Mouse (Mus musculus) layer of hippocampus, adult 9-10 months (tissue): Measurements from ENCODE around the gene Cbx1.
A peak's percentile ranks its signal among the peaks of the same experiment; 100 is the strongest.

Source experiments
- DNase-seq: peaks from one replicate; pipeline ENCODE4 v3.0.0; 2022; ENCODE audit warnings: low spot score

Gene Cbx1

GRCm38 (mm10) chr11:96788871-96789795 is at the start of gene Cbx1:
Cbx1 (plus strand) TSS chr11:96789127.
- DNase-seq = peak; percentile 83

- DNase-seq = no peak
Measured at GRCm38 (mm10) chr11:96740796-96741195, 48.1 kb upstream of the Cbx1 start.

DNA sequence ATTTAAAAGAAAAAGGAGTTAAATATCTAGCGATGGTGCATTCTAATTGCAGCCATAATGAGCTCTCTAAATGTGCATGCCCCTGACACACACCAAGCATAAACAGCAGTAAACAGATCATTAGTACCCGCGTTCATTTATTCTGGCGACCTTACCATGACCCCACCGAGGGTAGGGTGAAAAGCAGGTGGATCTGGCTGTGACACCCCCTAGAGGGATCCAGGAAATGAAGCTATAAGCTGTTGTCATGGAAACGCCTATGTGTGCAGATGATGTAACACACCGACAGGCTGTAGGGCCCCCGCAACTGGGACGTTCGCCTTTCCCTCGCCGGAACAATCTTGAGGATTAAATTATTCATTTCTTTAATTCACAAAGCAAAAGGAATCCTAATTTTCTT is 46.9 kb upstream of the Cbx1 start:
- DNase-seq = no peak

- no peak for DNase-seq
Measured at GRCm38 (mm10) chr11:96743000-96743399, 45.9 kb upstream of the Cbx1 start.

GRCm38 (mm10) chr11:96743891-96744290 is 45.0 kb upstream of the Cbx1 start:
- no peak for DNase-seq

DNA sequence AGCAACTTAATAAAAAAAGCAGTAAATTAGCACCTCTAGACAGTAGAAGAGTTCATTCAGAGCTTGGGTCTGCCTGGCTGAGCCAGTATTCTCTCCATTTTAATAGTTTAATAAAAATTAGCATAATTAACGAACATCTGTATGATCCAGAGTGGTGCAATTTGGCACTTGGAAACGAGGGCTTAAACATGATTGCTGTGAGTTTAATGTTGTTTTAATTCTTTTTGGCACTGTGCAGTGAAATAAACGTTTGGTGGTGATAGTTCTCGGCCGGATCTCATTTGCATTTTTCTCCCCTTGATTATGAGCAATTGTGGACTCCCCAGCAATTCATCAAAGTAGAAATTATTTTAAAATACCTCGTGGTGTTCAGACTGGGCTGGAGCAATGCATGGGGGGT is 42.3 kb upstream of the Cbx1 start:
- no peak for DNase-seq

DNA sequence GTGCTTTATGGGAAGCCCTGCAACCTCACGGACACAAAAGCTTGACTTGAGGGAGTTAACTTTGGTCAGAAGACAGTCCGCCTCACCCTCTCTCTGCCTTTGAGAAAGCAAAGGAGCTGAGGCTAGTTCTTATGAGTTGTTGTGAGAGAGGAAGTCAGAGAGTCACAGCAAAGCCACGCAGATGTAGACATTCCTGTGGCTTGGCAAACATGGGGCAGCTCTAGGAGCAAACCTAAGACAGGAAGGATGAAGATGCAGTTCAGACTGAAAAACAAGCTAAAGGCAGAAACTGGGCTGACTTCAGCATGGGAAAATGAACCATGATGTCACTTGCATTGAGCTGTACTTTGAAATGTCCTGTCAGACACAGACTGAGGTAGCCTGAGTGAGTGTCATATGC is 41.4 kb upstream of the Cbx1 start:
- DNase-seq = no peak

GRCm38 (mm10) chr11:96755298-96755697 is 33.6 kb upstream of the Cbx1 start:
- DNase-seq = no peak

- DNase-seq = no peak
Measured at GRCm38 (mm10) chr11:96757421-96757820, 31.5 kb upstream of the Cbx1 start.

DNA sequence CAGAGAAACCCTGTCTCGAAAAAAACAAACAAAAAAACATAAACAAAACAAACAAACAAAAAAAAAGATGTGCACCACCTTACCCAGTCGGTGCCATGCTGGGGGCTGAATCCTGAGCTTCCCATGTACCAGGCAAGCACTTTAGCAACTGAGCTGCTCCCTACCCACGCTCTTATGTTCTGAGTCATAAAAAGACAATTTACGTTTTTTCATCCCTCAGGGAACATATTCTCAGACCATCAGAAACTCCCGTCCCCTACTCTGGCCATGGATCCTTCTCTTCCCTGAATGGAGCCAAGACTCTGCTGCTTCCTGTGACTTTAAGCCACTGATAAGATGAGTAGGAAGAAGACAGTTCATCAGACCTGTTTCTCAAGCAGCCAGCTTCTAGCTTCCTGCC is 30.5 kb upstream of the Cbx1 start:
- no peak for DNase-seq

DNA sequence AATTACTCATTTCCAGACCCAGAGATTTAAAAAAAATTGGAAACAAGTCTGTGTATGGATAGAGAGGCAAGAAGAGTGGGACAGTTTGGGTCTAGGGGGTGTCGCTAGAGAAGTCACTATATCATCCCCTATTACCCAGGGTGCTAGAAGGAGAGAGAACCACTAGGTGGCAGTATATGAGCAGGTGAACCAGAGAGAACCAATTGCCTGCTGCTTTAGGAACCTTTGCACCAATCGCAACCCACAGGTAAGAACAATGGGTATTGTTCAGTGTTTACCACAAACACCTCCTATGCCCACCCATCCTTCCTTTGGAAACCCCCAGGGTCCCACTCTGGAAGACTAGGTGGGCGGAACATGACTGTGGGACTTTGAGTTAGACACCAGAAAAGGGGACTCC is 28.9 kb upstream of the Cbx1 start:
- peak; percentile 75 for DNase-seq

GRCm38 (mm10) chr11:96761984-96762383 is 26.9 kb upstream of the Cbx1 start:
- no peak for DNase-seq

GRCm38 (mm10) chr11:96762742-96763470 is 26.0 kb upstream of the Cbx1 start:
- DNase-seq = no peak

GRCm38 (mm10) chr11:96764511-96765350 is 24.2 kb upstream of the Cbx1 start:
- DNase-seq = no peak

- DNase-seq = no peak
Measured at GRCm38 (mm10) chr11:96765645-96766044, 23.3 kb upstream of the Cbx1 start.

DNA sequence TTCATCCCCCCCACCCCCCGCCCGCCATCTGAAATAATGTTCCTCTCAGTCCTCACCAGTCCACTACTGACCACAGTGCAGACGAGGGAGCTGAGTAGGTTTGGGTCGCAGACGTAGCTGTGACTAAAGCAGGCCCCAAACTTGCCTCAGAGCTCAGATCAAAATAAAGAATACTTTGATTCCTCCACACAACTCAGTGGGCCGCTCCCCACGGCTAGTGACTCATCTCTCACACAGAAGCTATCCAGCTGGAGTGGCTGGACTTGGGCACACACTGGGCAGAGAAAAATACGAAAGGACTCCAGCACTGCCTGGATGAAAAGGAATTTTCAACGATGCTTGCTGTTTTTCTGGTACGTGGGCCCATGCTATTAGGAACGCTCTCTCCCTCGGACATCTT is 22.4 kb upstream of the Cbx1 start:
- no peak for DNase-seq

DNA sequence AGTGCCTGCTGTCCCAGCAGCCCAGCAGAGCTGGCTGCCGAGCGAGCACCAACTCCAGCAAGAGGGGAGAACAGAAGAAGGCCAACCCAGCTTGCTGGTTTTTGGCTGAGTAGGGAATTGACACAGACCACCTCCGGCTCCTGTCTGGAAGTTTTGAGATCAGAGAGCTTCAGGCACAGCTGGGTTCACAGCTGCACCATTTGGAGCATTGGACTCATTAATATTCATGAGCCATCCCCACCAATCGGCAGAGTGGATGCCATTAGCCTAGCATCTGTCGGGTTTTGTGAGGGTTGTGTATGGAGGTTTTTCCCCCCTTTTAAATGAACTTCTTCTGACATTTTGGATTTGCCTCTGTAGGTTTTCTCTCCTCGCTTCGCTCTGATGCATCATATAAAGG is 21.8 kb upstream of the Cbx1 start:
- no peak for DNase-seq

- DNase-seq = no peak
Measured at GRCm38 (mm10) chr11:96768240-96768639, 20.7 kb upstream of the Cbx1 start.

GRCm38 (mm10) chr11:96771274-96771975 is 17.5 kb upstream of the Cbx1 start:
- no peak for DNase-seq

- DNase-seq = no peak
Measured at GRCm38 (mm10) chr11:96772413-96772812, 16.5 kb upstream of the Cbx1 start.

- no peak for DNase-seq
Measured at GRCm38 (mm10) chr11:96774536-96774935, 14.4 kb upstream of the Cbx1 start.

GRCm38 (mm10) chr11:96775063-96775462 is 13.9 kb upstream of the Cbx1 start:
- DNase-seq = no peak
